Mouse (Mus musculus): ENCODE measurements at regions not wholly inside any gene's neighbourhood (a gene's known extent, or its start where the extent isn't known, plus 50 kb on each side); places are given as distances from the start of the nearest gene placed in this dataset.

DNA sequence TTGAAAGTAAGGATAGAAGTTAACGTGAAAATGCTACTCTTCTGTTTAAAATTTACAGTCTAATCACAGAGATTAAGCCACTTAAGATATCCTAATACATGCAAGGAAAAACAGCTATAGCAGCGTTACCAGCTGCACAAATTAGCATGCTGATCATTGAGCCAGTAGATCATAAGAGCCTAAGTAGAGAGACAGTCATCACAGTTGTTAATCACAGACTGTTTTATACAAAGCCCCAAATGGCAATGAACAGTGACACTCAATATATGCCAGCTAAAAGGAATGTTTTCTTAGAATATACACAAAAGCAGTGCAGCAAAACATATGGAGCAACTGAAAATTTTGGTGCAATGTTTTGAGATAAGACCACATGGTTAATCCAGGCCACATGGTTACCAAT, 64.7 kb upstream of the Ppp1r3a start:
- DNase-seq = no peak

DNA sequence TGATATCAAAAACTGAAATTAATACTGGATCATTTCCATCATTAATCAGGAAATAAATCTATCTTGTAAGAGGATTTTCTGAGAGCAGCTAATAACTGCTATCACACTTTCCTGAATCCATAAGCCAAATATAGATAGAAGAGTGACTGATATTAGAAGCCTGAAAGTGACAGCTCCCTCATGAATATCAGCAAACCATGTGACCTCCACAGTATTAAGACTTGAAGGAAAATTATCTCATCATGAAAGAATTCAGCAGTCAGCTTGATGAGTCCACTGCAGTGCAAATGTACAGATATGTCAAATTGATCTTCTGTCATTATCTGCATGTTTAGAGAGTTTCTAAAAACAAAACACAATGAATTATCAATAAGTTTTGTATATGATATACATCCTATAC, 69.7 kb upstream of the Ppp1r3a start:
- DNase-seq = no peak

DNA sequence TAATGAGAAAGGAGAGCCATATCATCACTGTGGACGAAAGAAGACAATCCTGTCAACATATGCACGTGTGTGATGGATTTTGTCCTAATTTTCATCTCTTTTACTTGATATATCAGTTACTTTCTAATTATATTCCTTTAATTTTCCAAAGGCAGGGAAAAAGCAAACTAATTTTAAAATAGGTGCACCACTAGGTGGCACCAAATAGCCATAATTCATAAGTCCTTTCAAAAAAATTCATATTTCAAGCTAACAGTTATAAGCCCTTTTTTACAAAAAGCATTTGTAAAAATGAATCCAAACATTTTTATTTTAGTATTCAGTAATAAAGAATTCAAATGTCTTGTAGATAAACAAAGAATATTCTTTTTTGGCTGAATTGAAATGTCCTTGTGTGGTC, 62.2 kb upstream of the Foxp2 start:
- DNase-seq = peak in 1 of 2 experiments; percentile 13
